ENCODE assay signal across 29 mouse cellular contexts in the genomic region with DNA sequence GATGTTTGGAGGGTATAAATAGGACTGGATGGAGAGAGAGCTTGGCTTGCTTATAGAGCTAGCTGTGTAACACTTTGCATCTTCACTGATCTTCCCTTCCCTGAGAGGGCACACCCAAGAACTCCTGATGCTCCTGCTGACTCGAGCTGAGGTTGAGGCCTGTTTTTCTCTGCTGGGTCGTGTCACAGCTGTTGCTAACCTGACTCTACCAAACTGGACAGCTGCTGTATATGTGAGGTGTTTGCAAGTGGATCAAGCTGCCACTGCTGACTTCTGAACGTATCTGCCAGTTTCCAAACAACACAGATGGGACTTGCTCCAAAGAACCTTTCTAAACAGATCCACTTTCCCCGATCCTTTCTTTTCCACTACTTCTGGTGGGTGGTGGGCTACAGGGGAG.
"Had no signal": no experiment of that assay in that cellular context is flagged by ENCODE, and none has a peak within 500 bp of the region (broad histone marks: within the 10 kb centered on the region; RNA-seq: fewer than 3 reads in every experiment).

No protein-coding gene starts in this region.

- H3K4me2 ChIP-seq: limb, embryonic 12.5 days; limb, embryonic 13.5 days; limb, embryonic 15.5 days; liver, embryonic 11.5 days; liver, embryonic 12.5 days; liver, embryonic 13.5 days; liver, embryonic 15.5 days; lung, embryonic 14.5 days; lung, embryonic 15.5 days; midbrain, embryonic 11.5 days; midbrain, embryonic 12.5 days; midbrain, embryonic 13.5 days; midbrain, embryonic 15.5 days; neural tube, embryonic 12.5 days had no signal

- DNase-seq: left cerebral cortex, postnatal 4 days; liver; liver, embryonic 13.5 days; liver, postnatal 0 days; lung, adult 18-20 months; lung, adult 2 months; lung, embryonic 14.5 days; lung, postnatal 10 days; lung, postnatal 14 days; lung, postnatal 36 days; lung, postnatal 4 days; midbrain, embryonic 14.5 days had no signal

- H3K27me3 ChIP-seq: limb, embryonic 12.5 days; limb, embryonic 13.5 days; limb, embryonic 15.5 days; liver, embryonic 12.5 days; liver, embryonic 13.5 days; liver, embryonic 15.5 days; lung, embryonic 15.5 days; megakaryocyte, embryonic 14.5 days; midbrain, embryonic 12.5 days; midbrain, embryonic 13.5 days; midbrain, embryonic 15.5 days; neural tube, embryonic 12.5 days had no signal

- H3K4me3 ChIP-seq: limb, embryonic 10.5 days; limb, embryonic 12.5 days; limb, embryonic 13.5 days; limb, embryonic 15.5 days; liver, embryonic 12.5 days; liver, embryonic 13.5 days; liver, embryonic 15.5 days; lung, embryonic 15.5 days; megakaryocyte, embryonic 14.5 days; midbrain, embryonic 10.5 days; midbrain, embryonic 12.5 days; midbrain, embryonic 13.5 days; midbrain, embryonic 15.5 days; neural tube, embryonic 12.5 days had no signal

- H3K9me3 ChIP-seq: limb, embryonic 10.5 days; limb, embryonic 12.5 days; limb, embryonic 13.5 days; limb, embryonic 15.5 days; liver, embryonic 12.5 days; liver, embryonic 13.5 days; liver, embryonic 15.5 days; lung, embryonic 15.5 days; megakaryocyte, embryonic 14.5 days; midbrain, embryonic 10.5 days; midbrain, embryonic 12.5 days; midbrain, embryonic 13.5 days; midbrain, embryonic 15.5 days; neural tube, embryonic 12.5 days had no signal

- H3K4me1 ChIP-seq: limb, embryonic 10.5 days; limb, embryonic 12.5 days; limb, embryonic 13.5 days; limb, embryonic 15.5 days; lung, embryonic 15.5 days; midbrain, embryonic 10.5 days; midbrain, embryonic 12.5 days; midbrain, embryonic 13.5 days; midbrain, embryonic 15.5 days; neural tube, embryonic 12.5 days had no signal

- H3K27ac ChIP-seq: limb, embryonic 10.5 days; limb, embryonic 12.5 days; limb, embryonic 13.5 days; limb, embryonic 15.5 days; liver, embryonic 12.5 days; liver, embryonic 13.5 days; liver, embryonic 14.5 days; liver, embryonic 15.5 days; lung, embryonic 15.5 days; macrophage; midbrain, embryonic 10.5 days; midbrain, embryonic 12.5 days; midbrain, embryonic 13.5 days; midbrain, embryonic 15.5 days; neural tube, embryonic 12.5 days had no signal

- H3K36me3 ChIP-seq: midbrain, embryonic 15.5 days had no signal
